Mouse (Mus musculus) liver, adult 2 months (tissue): Measurements from ENCODE around the gene 1700001K19Rik. TPM values are rescaled to one million over a fixed set of nuclear protein-coding genes. Genes with fewer than 3 reads are reported as not detected.
"Not testable (repeated sequence)": the region's sequence is repeated elsewhere in the genome, so short reads cannot be mapped to it uniquely, and the experiment has no call there.

Experiments
- DNase-seq: peaks from one replicate; pipeline ENCODE4 v3.0.0-alpha.2; 2011; ENCODE audit warnings: low read depth, low spot score; ENCODE audit errors: extremely low read depth
- H3K27ac ChIP-seq: fragments of 200-500 bp; replicated peaks from 2 replicates; pipeline ENCODE4 v1.5.1; 2012; ENCODE audit warnings: low read depth, mild to moderate bottlenecking, control low read depth, inconsistent platforms, low read length; ENCODE audit not compliant: insufficient read depth
- H3K27me3 ChIP-seq: fragments of 200-500 bp; 2 replicates; pipeline ENCODE4 v1.6.1; 2012; ENCODE audit warnings: mild to moderate bottlenecking, moderate library complexity, low read length, inconsistent platforms; ENCODE audit not compliant: control insufficient read depth, insufficient read depth
- H3K36me3 ChIP-seq: fragments of 200-500 bp; 2 replicates; pipeline ENCODE4 v1.6.1; 2012; ENCODE audit warnings: low read length, inconsistent platforms; ENCODE audit not compliant: control insufficient read depth, insufficient read depth
- H3K4me1 ChIP-seq: fragments of 200-500 bp; 2 replicates; pipeline ENCODE4 v1.6.1; 2011; ENCODE audit warnings: low read length; ENCODE audit not compliant: control insufficient read depth, insufficient read depth
- H3K4me3 ChIP-seq: fragments of 200-500 bp; 2 replicates; pipeline ENCODE4 v1.5.1; 2011; ENCODE audit warnings: low read depth, mild to moderate bottlenecking, control low read depth, low read length, moderate library complexity; ENCODE audit not compliant: insufficient read depth
- H3K79me2 ChIP-seq: fragments of 200-500 bp; 2 replicates; pipeline ENCODE4 v1.6.1; 2012; ENCODE audit warnings: inconsistent platforms, mild to moderate bottlenecking, low read length, moderate library complexity; ENCODE audit not compliant: control insufficient read depth, insufficient read depth
- H3K9ac ChIP-seq: fragments of 200-500 bp; 2 replicates; pipeline ENCODE4 v1.6.1; 2012; ENCODE audit warnings: low read depth, mild to moderate bottlenecking, control low read depth, inconsistent platforms, low read length
- CTCF ChIP-seq: fragments of 200-500 bp; IDR thresholded peaks from 2 replicates; pipeline ENCODE4 v1.5.1; 2011; ENCODE audit warnings: low read depth, low read length, control low read depth
- POLR2A ChIP-seq: fragments of 200-500 bp; IDR thresholded peaks from 2 replicates; pipeline ENCODE4 v1.6.1; 2011; ENCODE audit warnings: low read length, control low read depth; ENCODE audit not compliant: insufficient read depth; ENCODE audit errors: extremely low read depth
- WGBS: fragments of 180-500 bp; shearing (Covaris S2); methylation state at CpG from one replicate; pipeline ENCODE4 v1.1.7; 2018; 5-methylcytosine and 5-hydroxymethylcytosine counted together
- polyA plus RNA-seq: library from polyadenylated mRNA; depleted of rRNA; stranded (reverse); fragments of >200 nt; gene quantifications from 2 replicates; pipeline ENCODE4 v1.2.3, GENCODE M21; 2012
- total RNA-seq: library from RNA; depleted of rRNA; stranded (reverse); fragments of >200 nt; gene quantifications from 2 replicates; pipeline ENCODE4 v1.2.3, GENCODE M21; 2014

1700001K19Rik gene
- total and polyA plus RNA-seq, 2 experiments = not detected

DNA sequence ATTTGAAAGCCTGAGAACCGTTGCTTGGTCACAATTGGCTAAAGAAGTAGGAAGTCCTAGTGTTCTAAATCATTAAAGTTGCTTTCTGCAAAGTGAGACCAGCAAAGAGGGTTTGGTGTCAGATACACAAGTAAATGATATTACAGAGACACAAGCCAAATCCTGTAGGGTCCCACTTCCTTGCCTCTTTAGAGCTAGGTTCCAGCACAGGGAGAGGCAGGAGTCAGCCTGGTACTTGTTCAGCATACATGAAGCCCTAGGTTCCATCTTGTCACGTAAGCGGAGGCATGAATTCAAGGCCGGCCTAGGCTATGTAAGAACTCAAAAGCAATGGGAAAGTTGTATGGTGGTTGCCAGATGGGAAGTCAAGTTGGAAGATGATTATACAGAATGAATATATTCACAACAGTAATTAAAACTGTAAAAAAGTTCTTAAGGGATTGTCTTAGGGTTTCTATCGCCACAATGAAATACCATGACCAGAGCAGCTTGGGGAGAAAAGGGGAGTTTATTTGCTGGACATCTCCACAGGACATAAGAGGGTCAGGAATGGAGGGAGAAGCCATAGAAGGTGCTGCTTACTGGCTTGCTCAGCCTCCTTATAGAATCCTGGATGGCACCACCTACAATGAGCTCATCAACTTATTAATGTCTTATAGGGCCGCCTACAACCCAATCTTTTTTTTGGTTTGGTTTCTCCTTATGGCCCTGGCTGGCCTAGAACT lies 7.7 kb upstream of the 1700001K19Rik start:
- H3K9ac ChIP-seq = no peak overlapping the region
- TF ChIP-seq CTCF (no peak), POLR2A (no peak)
- no peak for DNase-seq
- peaks cover 37% of the 10 kb centered on the region for H3K36me3 ChIP-seq
- WGBS = 94% methylated on average over 6 of the region's 6 CpGs
- no peaks in the 10 kb centered on the region for H3K27me3 ChIP-seq
- no peaks in the 10 kb centered on the region for H3K79me2 ChIP-seq
- peaks cover 7% of the 10 kb centered on the region; the same call in 1 of the 2 replicates for H3K4me1 ChIP-seq
- H3K4me3 ChIP-seq = no peak overlapping the region
- no peak overlapping the region for H3K27ac ChIP-seq

DNA sequence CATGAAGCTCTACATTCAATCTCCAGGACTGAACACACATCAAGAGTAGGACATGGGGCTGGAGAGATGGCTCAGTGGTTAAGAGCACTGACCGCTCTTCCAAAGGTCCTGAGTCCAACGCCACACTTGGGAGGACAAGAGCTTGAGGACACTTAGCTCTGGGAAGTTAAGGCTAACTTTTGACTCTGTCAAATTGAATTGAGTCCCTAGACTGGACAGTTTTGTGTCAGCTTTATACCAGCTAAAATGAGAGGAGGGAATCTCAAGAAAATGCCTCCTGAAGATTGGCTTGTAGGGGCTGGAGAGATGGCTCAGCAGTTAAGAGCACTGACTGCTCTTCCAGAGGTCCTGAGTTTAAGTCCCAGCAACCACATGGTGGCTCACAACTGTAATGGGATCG lies 6.5 kb upstream of the 1700001K19Rik start:
- not testable (repeated sequence) for H3K27ac ChIP-seq, H3K27me3 ChIP-seq, H3K4me3 ChIP-seq, H3K9ac ChIP-seq, H3K79me2 ChIP-seq, DNase-seq, H3K4me1 ChIP-seq
- H3K36me3 ChIP-seq = peaks cover 31% of the 10 kb centered on the region
- whole genome bisulfite sequencing = 91% methylated on average over 3 of the region's 3 CpGs

DNA sequence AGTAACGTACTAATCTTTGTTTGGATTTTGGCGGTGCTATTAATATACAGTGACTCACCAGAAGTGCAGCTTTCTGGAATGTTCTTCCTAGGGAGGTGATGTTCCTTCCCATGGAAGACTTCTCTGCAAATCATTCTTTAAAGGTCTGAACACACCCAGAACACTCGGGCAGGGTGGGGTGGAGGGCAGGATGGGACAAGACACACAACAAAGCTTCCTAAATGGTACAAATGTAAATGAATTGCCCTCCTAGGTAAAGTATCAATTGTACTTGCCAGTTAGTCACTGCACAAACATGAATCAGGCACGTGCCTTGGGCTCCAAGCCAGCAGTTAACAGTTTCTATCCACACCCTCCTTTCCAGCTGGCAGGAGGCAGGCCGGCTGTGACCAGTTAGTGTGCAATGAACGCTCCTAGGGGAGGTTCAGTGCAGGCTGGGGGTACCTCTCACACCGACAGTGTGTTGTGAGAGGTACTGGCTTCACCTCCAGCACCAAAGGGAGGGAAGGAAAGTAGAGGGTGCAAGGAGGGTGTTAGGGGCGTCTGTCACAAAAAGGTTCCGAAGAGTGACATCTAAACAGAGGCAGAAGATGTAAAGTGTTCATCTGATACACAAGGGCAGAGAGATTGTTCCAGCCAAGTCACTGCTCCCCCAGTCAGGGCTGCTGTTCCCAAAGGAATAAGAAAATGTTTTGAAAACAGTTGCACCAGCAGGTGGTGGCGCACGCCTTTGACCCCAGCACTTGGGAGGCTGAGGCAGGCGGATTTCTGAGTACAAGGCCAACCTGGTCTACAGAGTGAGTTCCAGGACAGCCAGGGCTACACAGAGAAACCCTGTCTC lies 5.7 kb upstream of the 1700001K19Rik start:
- no peaks in the 10 kb centered on the region for H3K79me2 ChIP-seq
- TF ChIP-seq POLR2A (no peak), CTCF (no peak)
- H3K4me1 ChIP-seq = no peaks in the 10 kb centered on the region
- DNase-seq = peak; percentile 65
- H3K27ac ChIP-seq = no peak overlapping the region
- peaks cover 26% of the 10 kb centered on the region for H3K36me3 ChIP-seq
- no peak overlapping the region for H3K9ac ChIP-seq
- H3K27me3 ChIP-seq = no peaks in the 10 kb centered on the region
- no peak overlapping the region for H3K4me3 ChIP-seq
- WGBS = 63% methylated on average over 12 of the region's 12 CpGs

DNA sequence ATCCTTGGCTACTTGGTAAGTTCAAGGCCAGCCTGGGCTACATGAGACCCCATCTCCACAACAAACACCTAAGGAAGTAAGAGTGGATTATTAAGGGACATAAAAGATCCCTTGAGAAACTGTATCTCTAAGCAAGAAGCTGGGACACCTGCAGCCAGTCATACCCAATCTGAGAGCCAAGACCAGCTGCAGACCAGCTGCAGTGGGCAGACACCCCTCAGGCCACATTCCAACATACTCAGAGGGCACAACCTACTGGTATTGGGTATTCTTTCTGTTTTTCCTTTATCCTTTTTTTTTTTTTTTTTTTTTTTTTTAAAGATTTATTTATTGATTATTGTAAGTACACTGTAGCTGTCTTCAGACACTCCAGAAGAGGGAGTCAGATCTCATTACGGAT lies 1.2 kb upstream of the 1700001K19Rik start:
- no peak for DNase-seq
- no peak for TF ChIP-seq CTCF
- TF ChIP-seq POLR2A = no peak
- no peak overlapping the region for H3K4me3 ChIP-seq
- no peaks in the 10 kb centered on the region for H3K27me3 ChIP-seq
- no peaks in the 10 kb centered on the region for H3K4me1 ChIP-seq
- no CpG with 5 or more reads among the region's 1 CpGs for WGBS
- H3K36me3 ChIP-seq = no peaks in the 10 kb centered on the region
- H3K9ac ChIP-seq = no peak overlapping the region
- no peak overlapping the region for H3K27ac ChIP-seq
- no peaks in the 10 kb centered on the region for H3K79me2 ChIP-seq

DNA sequence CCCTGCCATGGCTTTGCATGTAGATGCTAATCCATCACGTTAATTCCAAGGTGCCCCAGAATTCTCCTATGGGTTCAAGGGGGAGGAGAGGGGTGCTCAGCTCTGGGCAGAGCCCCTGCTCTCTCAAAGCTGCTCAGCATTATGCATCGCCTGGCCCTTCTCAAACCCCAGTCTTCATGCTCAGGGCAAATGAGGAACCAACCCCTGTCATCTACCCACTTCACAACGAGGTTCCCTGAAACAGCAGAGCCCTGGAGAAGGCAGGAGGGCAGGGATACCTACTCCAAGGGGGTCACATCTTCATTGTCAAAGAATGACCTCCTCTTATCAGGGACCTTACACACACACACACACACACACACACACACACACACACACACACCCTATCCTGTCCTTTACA lies 541 bp downstream of the 1700001K19Rik start:
- H3K79me2 ChIP-seq = no peaks in the 10 kb centered on the region
- H3K27ac ChIP-seq = no peak overlapping the region
- H3K27me3 ChIP-seq = no peaks in the 10 kb centered on the region
- no peak overlapping the region for H3K4me3 ChIP-seq
- H3K4me1 ChIP-seq = no peaks in the 10 kb centered on the region
- TF ChIP-seq CTCF (no peak), POLR2A (no peak)
- 67% methylated on average over 3 of the region's 3 CpGs for WGBS
- DNase-seq = no peak
- H3K9ac ChIP-seq = no peak overlapping the region
- H3K36me3 ChIP-seq = no peaks in the 10 kb centered on the region

DNA sequence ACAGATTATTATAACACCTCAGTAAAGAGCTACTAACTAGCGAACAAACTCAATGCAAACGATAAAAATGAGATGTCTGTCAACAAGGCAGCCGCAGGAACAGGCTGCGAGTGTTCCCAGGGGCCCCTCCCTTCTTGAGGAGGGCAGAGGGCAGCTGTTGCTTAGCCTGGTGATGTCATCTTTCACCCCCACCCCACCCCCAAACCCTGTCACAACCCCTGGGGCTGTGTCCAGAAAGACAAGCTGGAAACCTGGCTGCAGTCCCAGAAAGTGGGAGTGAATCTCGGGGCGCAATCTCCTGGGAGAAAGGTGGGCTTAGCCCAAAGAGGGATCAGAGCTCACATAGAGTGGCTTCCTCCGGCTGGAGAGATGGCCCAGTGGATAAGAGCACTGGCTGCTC lies 1.2 kb downstream of the 1700001K19Rik start:
- Histone ChIP-seq H3K36me3 (no peaks in the 10 kb centered on the region), H3K4me3 (no peak overlapping the region), H3K4me1 (no peaks in the 10 kb centered on the region), H3K27me3 (no peaks in the 10 kb centered on the region), H3K9ac (no peak overlapping the region), H3K79me2 (no peaks in the 10 kb centered on the region), H3K27ac (no peak overlapping the region)
- 40% methylated on average over 7 of the region's 7 CpGs for WGBS
- no peak for TF ChIP-seq CTCF
- no peak for DNase-seq
